Mouse (Mus musculus): ENCODE measurements around the gene Trip11.
"Not testable (repeated sequence)": the region's sequence is repeated elsewhere in the genome, so short reads cannot be mapped to it uniquely, and the experiment has no call there.

Gene Trip11

DNA sequence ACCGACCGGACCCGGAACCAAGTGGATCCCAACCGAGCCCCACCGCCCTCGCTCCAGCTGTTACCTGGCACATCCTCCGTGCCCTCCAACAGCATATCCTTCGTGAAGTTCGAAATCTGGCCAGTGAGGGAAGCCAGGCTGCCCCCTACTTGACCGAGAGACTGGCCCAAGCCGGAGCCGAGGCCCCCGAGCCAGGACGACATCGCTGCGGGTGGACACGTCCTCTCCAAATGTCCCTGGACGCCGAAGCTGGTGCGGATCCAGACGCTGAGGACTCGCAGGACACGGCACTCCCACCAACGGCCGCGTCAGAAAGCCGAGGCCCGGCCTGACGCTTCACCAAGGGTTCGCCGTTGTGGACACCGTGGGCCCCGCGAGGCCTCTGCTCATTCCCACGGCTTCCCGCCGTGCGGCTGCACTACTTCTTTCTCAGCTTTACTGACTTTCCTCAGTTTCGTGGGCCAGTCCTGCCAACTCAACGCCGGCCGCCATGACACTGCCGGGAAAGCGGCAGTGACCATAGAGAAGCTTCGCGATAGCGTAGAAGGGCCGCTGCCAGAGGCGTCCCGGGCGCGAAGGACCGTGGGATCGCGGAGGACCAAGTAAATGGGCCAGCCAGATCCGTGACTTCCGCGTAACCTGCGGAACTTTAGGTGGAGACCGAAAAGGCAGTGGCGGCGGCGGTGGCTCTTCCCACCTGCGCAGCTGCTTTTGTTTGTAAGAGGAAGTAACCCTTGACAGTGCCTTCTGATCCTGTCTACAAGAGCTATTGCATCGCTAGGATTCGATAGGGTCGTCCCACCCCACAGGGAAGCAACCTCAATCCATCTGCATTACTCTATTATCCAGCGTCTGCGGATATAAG is at the start of gene Trip11:
TSS of gene Trip11 (minus strand) at position 642 of the 865 bp plus-strand sequence.
- peak; percentile 87 for DNase-seq

DNA sequence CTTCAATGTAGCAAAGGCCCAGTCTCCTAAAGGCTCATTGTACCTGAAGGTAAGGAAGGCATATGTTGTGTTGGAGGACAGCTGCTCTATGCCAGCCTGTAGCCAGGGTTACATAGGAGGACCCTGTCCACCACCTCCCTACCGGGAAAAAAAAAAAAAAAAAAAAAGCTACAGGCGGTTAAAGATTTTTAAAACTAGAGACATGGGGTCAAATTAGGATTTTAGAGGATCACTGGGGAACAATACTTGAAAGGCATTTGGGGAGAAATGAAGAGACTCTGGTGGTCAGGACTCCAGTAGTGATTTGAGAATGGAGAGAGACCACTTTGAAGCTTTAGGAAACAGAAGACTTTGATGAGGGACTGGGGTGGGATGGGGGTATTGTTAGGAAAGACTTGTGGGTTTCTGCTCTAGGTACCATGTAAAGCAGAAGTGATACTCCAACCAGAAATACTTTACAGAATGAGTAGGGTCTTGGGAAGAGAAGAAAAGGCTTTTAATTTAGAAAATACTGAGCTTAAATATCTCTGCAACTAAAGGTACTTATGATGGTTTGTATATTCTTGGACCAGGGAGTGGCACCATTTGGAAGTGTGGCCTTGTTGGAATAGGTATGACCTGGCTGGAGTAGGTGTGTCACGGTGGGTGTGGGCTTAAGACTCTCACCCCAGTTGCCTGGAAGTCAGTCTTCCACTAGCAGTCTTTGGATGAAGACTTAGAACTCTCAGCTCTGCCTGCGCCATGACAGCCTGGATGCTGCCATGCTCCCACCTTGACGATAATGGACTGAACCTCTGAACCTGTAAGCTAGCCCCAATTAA is 46.1 kb upstream of the Trip11 start:
- not testable (repeated sequence) for DNase-seq

DNA sequence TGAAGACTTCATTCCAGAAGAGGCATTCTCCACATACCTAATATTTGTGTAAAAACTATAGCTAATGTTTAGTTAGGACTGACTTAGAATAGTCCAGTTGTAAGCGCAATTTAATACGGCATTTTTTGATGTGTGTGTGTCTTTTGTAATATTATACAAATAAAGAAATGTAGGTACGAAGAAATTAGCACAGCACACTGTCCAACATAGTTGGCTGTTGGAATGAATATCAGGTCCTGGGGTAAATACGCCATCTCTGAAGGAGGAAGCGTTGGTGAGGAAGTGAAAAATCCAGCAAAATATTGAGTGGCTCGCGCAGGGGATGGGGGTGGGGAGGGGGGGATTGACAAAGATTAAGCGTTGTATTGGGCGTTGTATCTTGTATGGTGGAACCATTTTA is 45.5 kb upstream of the Trip11 start:
- no peak for DNase-seq

DNA sequence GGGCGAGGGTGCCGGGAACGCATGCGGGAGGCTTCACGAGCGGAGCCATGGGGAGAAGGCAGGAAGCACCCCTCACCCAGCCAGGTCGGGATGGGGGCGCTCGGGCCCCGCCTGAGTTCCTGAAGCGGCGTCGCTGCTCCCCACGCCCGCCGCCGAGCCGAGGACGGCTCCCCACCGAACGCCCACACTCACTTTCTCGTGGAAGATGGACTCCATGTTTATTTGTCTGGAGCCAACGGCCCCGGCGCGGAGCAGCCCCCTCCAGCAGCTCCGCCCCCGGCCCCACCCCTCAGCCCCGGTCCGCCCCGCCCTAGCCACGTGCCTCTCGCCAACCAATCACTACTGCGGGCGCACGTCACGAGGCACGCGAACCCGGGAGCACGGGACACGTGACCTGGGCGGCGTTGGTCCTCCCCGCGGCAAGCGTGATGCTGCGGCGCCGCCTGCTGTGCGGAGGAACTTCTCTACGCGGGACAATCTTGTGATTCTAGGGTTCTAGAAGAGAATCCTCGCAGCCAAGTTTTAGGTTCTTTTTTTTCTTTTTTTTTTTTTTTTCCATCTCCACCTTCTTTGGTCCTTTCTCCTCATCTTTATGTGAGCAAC is 45.0 kb upstream of the Trip11 start, which contains the start of gene Atxn3:
TSS of gene Atxn3 (minus strand) at position 305 of the 603 bp plus-strand sequence.
- DNase-seq = peak; percentile 96

DNA sequence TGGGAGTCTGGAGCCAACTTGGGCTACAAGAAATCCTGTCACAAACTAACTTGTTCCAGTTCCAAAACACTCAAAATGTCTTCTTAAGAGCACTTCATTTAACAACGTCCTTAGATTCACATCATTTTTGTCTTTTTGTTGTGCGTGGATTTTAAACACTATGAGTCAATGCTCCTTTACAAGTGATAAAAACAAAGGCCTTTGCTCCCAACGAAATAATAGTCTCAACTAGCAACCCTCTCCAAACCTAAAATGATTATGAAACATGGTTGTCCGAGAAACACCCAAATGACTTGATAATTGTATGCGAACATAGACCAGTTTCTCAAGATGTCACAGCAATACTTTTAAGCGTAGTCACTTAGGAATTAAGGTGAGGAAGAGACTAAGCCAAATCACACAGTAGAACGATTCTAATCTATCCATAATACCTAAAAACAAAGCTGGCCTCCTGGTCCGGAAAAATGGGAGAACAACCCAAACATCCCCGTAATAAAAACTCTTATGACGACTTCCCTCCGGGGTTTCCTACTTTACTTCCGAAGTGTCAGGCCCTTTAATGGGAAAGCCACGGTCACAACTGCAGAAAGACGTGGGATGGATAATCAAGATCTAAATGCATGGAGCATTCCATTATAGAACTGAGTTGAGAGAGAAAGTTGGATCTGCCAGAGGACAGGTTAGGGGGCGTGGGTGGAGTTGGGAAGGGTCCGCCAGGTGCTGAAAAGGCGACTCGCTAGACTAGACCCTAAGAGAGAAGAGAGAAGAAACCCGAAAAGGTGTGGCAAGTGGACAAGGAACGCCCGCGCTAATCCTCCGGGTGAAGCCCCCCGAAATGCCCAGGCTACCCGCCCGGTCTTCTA is 44.2 kb upstream of the Trip11 start:
- no peak for DNase-seq

DNA sequence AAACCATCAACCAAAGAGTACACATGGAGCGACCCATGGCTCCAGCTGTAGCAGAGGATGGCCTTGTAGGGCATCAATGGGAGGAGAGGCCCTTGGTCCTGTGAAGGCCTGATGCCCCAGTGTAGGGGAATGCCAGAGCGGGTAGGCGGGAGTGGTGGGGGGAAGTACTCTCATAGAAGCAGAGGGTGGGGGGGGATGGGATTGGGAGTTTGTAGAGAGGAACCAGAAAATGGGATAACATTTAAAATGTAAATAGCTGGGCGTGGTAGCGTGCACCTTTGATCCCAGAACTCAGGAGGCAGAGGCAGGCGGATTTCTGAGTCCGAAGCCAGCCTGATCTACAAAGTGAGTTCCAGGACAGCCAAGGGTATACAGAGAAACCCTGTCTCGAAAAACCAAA is 42.8 kb upstream of the Trip11 start:
- DNase-seq = not testable (repeated sequence)

DNA sequence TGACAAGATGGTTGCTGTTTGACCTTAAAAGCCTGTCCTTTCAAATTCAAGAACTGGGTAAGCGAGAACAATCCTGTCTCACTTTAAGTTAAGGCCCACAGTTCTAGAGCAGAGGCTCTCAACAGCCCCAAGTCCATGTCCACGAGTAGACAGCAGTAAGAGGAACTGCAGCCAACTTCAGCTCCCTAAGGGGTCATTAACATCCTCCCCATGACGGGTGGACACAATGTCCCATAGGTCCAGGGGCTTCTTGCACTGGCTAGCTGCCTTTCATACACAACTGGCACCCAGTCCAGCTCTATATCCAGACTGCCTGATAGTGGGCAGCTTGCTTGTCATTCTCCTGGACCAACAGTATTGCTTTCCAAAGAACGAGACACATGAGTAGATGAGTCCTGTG is 35.7 kb upstream of the Trip11 start:
- no peak for DNase-seq

DNA sequence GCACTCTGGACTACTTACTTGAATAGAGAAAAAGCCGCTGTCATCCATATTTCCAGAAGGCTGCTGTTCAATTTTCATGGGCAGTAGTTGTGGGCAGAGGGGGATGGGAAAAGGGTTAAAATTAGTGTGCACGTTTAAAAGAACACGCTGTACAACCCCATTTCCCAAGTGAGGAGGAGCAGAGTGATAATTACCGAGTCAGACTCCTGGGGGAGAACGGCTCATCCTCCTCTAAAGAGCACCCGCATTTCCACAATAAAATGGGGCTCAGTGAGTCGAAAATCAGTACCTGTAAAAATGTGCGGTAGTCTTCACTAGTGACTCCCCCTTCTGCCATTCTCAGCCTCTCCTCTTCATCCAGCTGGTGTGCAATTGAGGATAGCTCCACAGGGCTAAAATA is 34.9 kb upstream of the Trip11 start:
- DNase-seq = no peak

DNA sequence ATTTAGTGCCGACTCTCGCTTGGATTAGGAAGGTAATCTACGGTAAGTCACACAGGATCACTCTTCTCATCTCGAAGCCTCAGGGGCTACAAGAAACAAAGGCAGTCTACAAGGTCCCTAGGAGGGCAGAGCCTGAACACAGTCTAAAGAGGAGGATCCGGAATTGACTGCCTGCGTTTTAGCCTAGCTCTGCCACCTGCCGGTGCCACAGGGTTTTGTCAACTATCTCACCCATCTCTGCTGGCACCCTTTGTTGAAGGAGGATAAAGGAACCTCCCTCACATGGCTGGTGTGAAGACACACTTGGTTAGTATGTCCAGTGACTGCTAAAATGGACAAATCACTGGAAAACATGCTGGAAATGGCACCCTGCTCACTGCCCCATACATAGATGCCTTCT is 24.5 kb upstream of the Trip11 start:
- no peak for DNase-seq

DNA sequence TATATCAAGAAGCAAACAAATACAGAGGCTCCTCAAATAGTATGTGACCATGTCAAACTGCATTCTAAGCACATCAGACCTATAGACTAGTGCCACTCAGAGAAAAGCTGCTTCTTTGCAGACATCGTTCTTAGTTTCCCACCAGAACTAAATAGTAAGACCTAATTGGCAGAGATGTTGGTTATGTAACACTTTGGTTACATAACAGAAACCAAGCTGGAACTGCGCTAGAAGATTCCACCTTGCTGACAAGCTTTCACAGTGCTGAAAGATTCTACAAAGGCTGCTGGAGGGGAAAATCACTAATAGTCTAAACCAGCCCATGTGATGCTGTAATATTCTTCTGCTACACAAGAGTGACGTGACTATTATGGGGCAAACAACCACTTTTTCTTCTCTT is 22.2 kb upstream of the Trip11 start:
- DNase-seq = no peak

DNA sequence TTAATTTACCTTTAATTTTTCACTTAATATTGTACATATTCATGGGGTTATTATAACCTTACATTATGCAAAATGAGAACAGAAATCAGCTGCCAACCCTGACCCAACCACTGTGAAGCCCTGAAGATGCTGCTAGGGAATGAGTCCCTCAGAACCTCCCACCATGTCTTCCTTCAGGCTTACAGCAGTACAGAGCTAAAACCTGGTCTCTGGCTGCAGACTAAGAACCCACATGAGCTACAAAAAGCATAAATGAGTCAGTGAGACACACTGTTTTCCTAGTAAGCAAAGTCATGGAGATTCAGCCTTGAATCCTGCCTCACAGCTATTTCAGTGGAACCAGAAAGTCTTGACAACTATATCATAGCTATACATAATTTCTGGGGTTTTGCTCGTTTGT is 15.4 kb upstream of the Trip11 start:
- no peak for DNase-seq

DNA sequence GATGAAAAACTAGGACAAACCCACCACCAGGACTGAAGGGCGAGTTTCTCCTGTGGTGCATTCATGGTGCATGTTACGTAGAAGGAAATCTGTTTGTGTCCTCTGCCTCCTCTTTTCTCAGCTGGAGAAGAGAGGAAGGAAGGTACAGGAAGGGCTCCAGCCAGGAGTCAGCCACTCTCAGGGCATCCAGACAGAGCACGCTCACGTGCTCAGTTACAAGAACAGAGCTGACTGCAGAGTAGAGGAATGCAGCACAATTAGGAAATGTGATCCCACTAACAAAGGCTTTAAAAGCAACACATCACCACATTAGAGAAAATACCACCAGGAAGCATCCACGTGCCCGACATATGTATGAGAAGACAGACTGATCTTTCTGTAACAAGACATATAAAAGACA is 9.2 kb upstream of the Trip11 start:
- no peak for DNase-seq

DNA sequence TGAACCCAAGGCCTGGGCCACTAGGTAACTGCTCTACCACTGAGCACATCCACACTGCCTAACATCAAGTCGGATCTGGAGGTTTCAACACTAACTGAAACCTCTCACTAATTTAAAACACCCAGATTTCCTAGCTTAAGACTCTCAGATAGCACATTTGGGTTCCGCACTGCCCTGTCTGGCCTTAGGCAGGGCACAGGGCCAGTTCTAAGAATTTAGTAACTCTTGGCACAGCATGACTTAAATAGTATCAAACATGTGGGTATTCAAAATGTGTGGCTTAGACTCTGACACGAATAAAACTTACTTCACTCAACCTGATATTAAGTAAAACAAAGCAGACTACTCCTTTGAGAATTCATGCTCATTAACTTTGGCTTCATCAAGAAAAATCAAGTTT is 6.8 kb upstream of the Trip11 start:
- DNase-seq = no peak

DNA sequence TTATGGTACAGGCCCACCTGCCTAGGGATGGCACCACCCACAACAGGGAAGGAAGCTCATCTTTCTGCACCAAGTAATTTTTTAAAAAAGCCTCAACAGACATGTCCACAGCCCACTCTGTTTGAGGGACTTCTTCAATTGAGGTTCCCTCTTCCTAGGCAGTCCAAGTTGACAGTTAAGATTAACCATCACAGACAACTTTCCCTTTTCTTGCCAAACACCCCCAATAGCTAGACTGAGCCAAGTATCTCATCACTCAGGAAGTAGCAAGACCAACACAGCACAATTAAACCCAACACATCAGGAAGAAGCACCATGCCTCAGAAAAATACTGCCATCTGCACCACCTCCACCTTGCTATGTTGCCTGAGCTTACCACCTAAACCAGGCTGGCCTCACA is 4.1 kb upstream of the Trip11 start:
- no peak for DNase-seq

DNA sequence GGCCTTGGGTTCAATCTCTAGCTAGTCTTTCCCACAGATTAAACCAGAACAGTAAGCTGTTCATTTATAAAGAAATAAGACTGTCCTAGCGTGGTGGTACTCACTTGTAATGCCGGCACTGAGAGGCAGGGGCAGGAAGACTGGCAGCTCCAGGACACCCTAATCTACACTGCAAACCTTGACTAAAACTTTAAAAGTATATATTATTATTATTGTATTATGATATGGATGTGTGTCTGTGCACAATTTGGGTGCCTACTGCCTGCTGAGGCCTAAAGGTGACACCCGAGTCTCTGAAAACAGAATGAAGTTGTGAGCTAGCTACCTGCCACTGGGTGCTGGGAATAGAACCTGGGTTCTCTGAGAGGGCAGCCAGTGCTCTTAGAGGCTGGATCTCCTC is 1.7 kb downstream of the Trip11 start:
- DNase-seq = no peak

DNA sequence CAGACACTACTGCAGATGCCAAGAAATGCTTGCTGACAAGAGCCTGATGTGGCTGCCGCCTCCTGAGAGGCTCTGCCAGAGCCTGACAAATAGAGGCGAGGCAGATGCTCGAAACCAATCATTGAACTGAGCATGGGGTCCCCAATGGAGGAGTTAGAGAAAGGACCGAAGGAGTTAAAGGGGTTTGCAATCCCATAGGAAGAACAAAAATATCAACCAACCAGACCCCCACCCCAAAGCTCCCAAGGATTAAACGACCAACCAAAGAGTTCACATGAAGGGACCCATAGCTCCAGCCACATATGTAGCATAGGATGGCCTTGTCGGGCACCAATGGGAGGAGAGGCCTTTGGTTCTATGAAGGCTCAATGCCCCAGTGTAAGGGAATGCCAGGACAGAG is 2.7 kb downstream of the Trip11 start:
- no peak for DNase-seq

DNA sequence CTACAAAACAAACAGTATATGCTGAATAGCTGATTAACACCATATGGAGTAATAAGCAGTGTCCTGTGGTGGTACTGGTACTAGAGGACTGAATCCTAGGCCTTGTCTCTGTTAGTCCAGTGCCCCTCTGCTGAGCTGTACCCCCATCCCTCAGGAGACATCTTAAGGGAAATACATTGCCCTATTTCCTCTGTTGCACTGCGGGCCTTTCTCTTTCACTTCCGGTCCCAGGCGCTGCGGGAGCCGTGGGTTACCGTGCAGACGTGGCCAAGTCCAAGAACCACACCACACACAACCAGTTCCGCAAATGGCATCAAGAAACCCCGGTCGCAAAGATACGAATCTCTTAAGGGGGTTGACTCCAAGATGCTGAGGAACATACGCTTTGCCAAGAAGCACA is 7.2 kb downstream of the Trip11 start:
- no peak for DNase-seq

DNA sequence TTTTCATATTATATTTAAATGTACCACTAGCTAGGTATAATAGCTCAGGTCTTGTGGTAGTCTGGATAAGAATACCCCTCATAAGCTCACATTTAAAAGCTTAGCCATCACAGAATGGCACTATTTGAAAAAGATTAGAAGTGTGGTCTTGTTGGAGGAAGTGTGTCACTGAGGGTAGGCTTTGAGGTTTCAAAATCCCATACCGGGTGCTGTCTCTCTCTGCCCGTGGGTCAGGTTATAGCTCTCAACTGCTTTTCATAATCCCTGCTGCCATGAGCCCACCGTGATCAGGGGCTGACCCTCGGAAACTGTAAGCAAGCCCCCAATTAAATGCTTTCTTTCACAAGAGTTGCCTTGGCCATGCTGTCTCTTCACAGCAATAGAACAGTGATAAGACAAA is 8.2 kb downstream of the Trip11 start:
- DNase-seq = no peak

DNA sequence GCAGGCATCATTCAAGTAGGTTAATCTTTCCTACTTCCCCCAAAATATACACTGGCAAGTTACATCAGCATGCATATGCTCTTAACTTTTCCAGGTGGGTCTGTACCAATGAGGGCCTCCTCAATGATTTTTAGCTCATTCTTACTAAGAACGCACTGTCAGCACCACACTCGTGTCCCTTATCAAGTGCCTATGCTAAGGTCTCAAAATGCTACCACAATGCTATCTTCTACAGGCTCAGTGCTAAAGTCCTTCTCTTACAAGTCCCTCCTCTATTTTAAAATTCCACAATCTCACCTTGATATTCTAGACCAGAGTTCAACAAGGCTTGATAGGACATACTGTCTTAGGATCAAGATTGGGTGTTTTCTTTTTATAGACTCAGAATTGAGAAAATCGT is 8.9 kb downstream of the Trip11 start:
- DNase-seq = no peak

DNA sequence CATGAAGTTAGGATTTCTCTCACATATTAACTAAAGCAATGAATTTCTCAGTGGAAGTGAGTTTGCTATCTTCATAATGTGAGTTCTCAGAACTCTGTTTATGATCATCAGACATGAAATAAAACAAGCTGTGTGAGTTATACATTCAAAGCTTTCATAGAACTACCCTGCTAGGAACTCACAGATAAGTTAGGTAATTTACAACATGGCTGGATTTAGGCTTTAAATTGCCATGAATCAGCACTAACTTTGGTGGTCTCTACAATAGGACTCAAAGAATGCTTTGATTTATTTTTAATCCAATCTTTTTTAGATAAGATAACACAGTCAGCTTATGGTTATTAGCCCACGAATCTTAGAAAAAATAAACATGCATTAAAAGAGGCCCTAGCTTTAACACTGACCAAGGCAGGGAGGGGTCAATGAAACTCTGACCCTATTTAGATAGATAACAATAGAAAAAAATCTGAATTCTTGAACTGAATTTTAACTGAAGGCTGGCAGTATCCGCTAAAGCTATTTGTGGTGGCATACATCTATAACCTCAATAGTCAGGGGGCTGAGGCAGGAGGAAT is 13.3 kb downstream of the Trip11 start:
- no peak for DNase-seq

DNA sequence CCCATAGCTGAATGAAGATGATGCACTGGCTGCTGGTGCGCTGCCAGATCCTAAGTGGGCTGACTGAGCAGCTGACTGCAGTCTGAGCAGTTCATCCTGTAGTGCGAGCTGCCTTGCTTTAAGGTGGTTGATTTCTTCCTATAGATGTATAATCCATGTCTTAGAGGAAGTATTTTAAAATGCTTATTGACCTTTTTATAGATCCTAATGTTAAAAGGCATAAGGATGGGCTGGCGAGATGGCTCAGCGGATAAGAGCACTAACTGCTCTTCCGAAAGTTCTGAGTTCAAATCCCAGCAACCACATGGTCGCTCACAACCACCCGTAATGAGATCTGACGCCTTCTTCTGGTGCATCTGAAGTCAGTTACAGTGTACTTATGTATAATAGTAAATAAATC is 14.1 kb downstream of the Trip11 start:
- DNase-seq = no peak

DNA sequence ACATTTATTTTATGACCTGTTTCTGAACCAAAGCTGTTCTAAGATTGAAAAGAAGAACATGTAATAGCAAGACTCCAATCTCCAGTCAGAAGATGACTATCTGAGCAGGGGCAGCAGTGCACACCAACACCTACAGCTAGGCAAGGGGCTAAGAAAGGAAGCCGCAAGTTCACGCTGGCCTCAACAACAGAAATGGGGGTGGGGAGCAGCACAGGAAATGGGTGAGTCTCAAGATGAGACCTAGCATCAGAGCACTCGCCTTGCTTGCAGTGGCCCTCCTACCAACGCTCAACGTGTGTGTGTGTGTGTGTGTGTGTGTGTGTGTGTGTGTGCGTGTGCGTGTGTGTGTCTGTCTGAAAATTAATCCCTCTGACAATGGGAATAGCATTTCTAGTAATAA is 16.0 kb downstream of the Trip11 start:
- no peak for DNase-seq
